Mouse (Mus musculus) large intestine, adult 2 months (tissue): Measurements from ENCODE around the gene Psmg4. TPM values are rescaled to one million over a fixed set of nuclear protein-coding genes. Genes with fewer than 3 reads are reported as not detected.

ENCODE experiments used
- DNase-seq: peaks from one replicate; pipeline ENCODE4 v3.0.0-alpha.2; 2012; ENCODE audit warnings: low read depth, low spot score
- WGBS: fragments of 180-500 bp; shearing (Covaris S2); methylation state at CpG from one replicate; pipeline ENCODE4 v1.1.7; 2018; 5-methylcytosine and 5-hydroxymethylcytosine counted together
- polyA plus RNA-seq: library from polyadenylated mRNA; depleted of rRNA; stranded (reverse); fragments of >200 nt; gene quantifications from 2 replicates; pipeline ENCODE4 v1.2.3, GENCODE M21; 2012; rRNA removed

Psmg4 gene
- 73.0 and 77.6 TPM in 2 replicates for polyA plus RNA-seq

GRCm38 (mm10) chr13:34162491-34163303 lies at the start of gene Psmg4:
Gene Psmg4, plus strand, starts transcription at chr13:34162964.
- DNase-seq: peak; percentile 78
- 2% methylated on average over 44 of the region's 44 CpGs for WGBS

- WGBS: 85% methylated on average over 3 of the region's 3 CpGs
- no peak for DNase-seq
Measured at GRCm38 (mm10) chr13:34113086-34113485, 49.7 kb upstream of the Psmg4 start.

- DNase-seq: no peak
- WGBS: 83% methylated on average over 4 of the region's 4 CpGs
Measured at GRCm38 (mm10) chr13:34114654-34115053, 48.1 kb upstream of the Psmg4 start.

- WGBS: 87% methylated on average over 6 of the region's 6 CpGs
Measured at GRCm38 (mm10) chr13:34116508-34116907, 46.3 kb upstream of the Psmg4 start.

GRCm38 (mm10) chr13:34118816-34119215 lies 43.9 kb upstream of the Psmg4 start:
- DNase-seq: no peak

More at GRCm38 (mm10) chr13:34116508-34116907, 46.3 kb upstream of the Psmg4 start:
- DNase-seq: no peak

GRCm38 (mm10) chr13:34119406-34119805 lies 43.4 kb upstream of the Psmg4 start:
- WGBS: 21% methylated on average over 4 of the region's 4 CpGs
- no peak for DNase-seq

More at GRCm38 (mm10) chr13:34118816-34119215, 43.9 kb upstream of the Psmg4 start:
- 88% methylated on average over 4 of the region's 4 CpGs for WGBS

GRCm38 (mm10) chr13:34120536-34120935 lies 42.2 kb upstream of the Psmg4 start:
- DNase-seq: no peak
- WGBS: 32% methylated on average over 2 of the region's 2 CpGs

- DNase-seq: no peak
- 53% methylated on average over 4 of the region's 4 CpGs for WGBS
Measured at GRCm38 (mm10) chr13:34125711-34126110, 37.1 kb upstream of the Psmg4 start.

- 83% methylated on average over 9 of the region's 9 CpGs for WGBS
- no peak for DNase-seq
Measured at GRCm38 (mm10) chr13:34128276-34129114, 34.3 kb upstream of the Psmg4 start.

- DNase-seq: no peak
- WGBS: 1% methylated on average over 31 of the region's 31 CpGs
Measured at GRCm38 (mm10) chr13:34129485-34130225, 33.1 kb upstream of the Psmg4 start.

GRCm38 (mm10) chr13:34130226-34130731 lies 32.5 kb upstream of the Psmg4 start, which contains the start of gene Tubb2b:
Gene Tubb2b, minus strand, starts transcription at chr13:34130466.
- under 1% methylated on average over 26 of the region's 26 CpGs for WGBS
- DNase-seq: no peak

- 3% methylated on average over 24 of the region's 24 CpGs for WGBS
- no peak for DNase-seq
Measured at GRCm38 (mm10) chr13:34131011-34131707, 31.6 kb upstream of the Psmg4 start.

GRCm38 (mm10) chr13:34131708-34132060 lies 31.1 kb upstream of the Psmg4 start:
- DNase-seq: no peak
- WGBS: 14% methylated on average over 10 of the region's 10 CpGs

- no peak for DNase-seq
- WGBS: 42% methylated on average over 15 of the region's 15 CpGs
Measured at GRCm38 (mm10) chr13:34132299-34132698, 30.5 kb upstream of the Psmg4 start.

- 67% methylated on average over 6 of the region's 6 CpGs for WGBS
- no peak for DNase-seq
Measured at GRCm38 (mm10) chr13:34132875-34133274, 29.9 kb upstream of the Psmg4 start.

- 62% methylated on average over 15 of the region's 15 CpGs for WGBS
- DNase-seq: no peak
Measured at GRCm38 (mm10) chr13:34133326-34134071, 29.3 kb upstream of the Psmg4 start.

- no peak for DNase-seq
- 91% methylated on average over 7 of the region's 7 CpGs for WGBS
Measured at GRCm38 (mm10) chr13:34134276-34134675, 28.5 kb upstream of the Psmg4 start.

GRCm38 (mm10) chr13:34136605-34137004 lies 26.2 kb upstream of the Psmg4 start:
- DNase-seq: no peak
- WGBS: 77% methylated on average over 7 of the region's 7 CpGs
